Mouse (Mus musculus) intestine, embryonic 14.5 days (tissue): ENCODE results near the gene Yy1. TPM values are rescaled to one million over a fixed set of nuclear protein-coding genes. Genes with fewer than 3 reads are reported as not detected.

Experiments
- ATAC-seq: fragments of 200-750 bp; cut with Nextera tagmentation; replicated peaks from 2 replicates; pipeline ENCODE4 v1.8.0; 2017; ENCODE audit warnings: low read depth, moderate number of reproducible peaks, moderate TSS enrichment, moderate library complexity; ENCODE audit not compliant: low FRiP score, low TSS enrichment
- DNase-seq: peaks from one replicate; pipeline ENCODE4 v3.0.0-alpha.2; 2018; ENCODE audit warnings: low spot score
- H3K27ac ChIP-seq: fragments of 300-500 bp; sonication (generic); 2 replicates; pipeline ENCODE4 v1.5.1; 2014; ENCODE audit warnings: low read depth, mild to moderate bottlenecking, control low read depth
- H3K27me3 ChIP-seq: fragments of 300-500 bp; sonication (generic); replicated peaks from 2 replicates; pipeline ENCODE4 v1.6.1; 2014; ENCODE audit warnings: low read length, control low read depth; ENCODE audit not compliant: control insufficient read depth, insufficient read depth
- H3K36me3 ChIP-seq: fragments of 300-500 bp; sonication (generic); 2 replicates; pipeline ENCODE4 v1.6.1; 2014; ENCODE audit warnings: low read length, control low read depth; ENCODE audit not compliant: control insufficient read depth, insufficient read depth
- H3K4me1 ChIP-seq: fragments of 300-500 bp; sonication (generic); replicated peaks from 2 replicates; pipeline ENCODE4 v1.6.1; 2014; ENCODE audit warnings: low read length, control low read depth, mixed read lengths; ENCODE audit not compliant: control insufficient read depth, insufficient read depth
- H3K4me2 ChIP-seq: fragments of 300-500 bp; sonication (generic); 2 replicates; pipeline ENCODE4 v1.6.1; 2014; ENCODE audit warnings: low read length
- H3K4me3 ChIP-seq: fragments of 300-500 bp; sonication (generic); 2 replicates; pipeline ENCODE4 v1.5.1; 2014; ENCODE audit warnings: low read depth, low read length, control low read depth, mixed read lengths
- H3K9ac ChIP-seq: fragments of 300-500 bp; sonication (generic); 2 replicates; pipeline ENCODE4 v1.6.1; 2014; ENCODE audit warnings: mild to moderate bottlenecking, low read length
- H3K9me3 ChIP-seq: fragments of 300-500 bp; sonication (generic); 2 replicates; pipeline ENCODE4 v1.6.1; 2016; ENCODE audit warnings: low read length, control low read depth; ENCODE audit not compliant: control insufficient read depth
- WGBS: fragments of 180-500 bp; shearing (Covaris S2); extraction: QIAGEN DNeasy Blood & Tissue Kit; methylation state at CpG from one replicate; pipeline ENCODE4 v1.1.7; 2014; 5-methylcytosine and 5-hydroxymethylcytosine counted together
- polyA plus RNA-seq: library from polyadenylated mRNA; unstranded; fragments of >200 nt; fragmentation: Nextera tagmentation; extraction: Ambion mirVana; gene quantifications from 2 replicates; pipeline ENCODE4 v1.2.1, GENCODE M21; 2014

Yy1 gene
- polyA plus RNA-seq, 1 experiment from 2014 or later: 20.5 TPM

- no peaks in the 10 kb centered on the region for H3K36me3 ChIP-seq
- DNase-seq: no peak
Measured at GRCm38 (mm10) chr12:108763057-108763796, 29.5 kb upstream of the Yy1 start.

DNA sequence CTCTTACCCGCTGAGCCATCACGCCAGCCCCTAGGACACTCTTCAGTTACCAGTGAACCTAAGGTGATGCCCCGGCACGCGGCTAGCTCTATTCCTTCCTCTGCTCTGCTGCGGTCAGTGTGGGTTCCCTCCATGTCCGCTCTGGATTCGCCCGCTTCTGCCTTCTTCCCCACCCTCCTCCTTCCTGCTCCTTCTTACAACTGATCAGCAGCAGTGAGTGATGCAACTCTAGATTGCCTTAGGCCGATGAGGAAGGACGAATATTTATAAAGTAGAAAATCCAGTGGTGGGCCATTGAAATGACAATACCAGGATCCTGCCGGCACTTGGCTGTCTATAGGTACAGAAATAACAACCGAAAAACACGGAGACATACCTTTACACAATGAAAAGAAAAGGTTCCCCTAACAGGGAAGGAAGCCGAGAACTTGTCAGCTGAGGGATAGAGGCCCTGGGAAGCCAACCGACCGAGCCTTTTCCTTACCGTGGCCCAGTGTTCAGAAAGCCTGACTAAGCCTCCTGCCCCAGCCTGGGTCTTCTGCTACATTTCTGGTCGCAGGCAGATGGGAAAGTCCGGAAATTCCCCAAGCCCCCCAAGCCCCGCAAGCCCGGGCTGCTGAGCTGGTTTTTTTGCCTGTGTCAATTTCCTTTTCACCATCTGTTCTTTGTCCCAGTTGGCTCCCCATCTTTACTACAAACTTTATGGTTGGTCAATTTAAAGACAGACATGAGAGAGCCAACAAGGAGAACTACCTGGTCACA, 27.7 kb upstream of the Yy1 start:
- ATAC-seq: no peak
- Histone ChIP-seq H3K4me1 (peaks cover 15% of the 10 kb centered on the region), H3K9me3 (no peaks in the 10 kb centered on the region), H3K36me3 (no peaks in the 10 kb centered on the region), H3K9ac (peak overlapping the region; percentile 39), H3K4me3 (peak overlapping the region; percentile 21), H3K4me2 (peak overlapping the region; percentile 60), H3K27me3 (no peaks in the 10 kb centered on the region), H3K27ac (peak overlapping the region; percentile 71)
- WGBS: 71% methylated on average over 22 of the region's 22 CpGs
- no peak for DNase-seq

More at GRCm38 (mm10) chr12:108763057-108763796, 29.5 kb upstream of the Yy1 start:
- Histone ChIP-seq H3K4me2 (no peak overlapping the region), H3K27ac (no peak overlapping the region), H3K27me3 (no peaks in the 10 kb centered on the region), H3K4me1 (peaks cover 15% of the 10 kb centered on the region), H3K4me3 (no peak overlapping the region), H3K9me3 (no peaks in the 10 kb centered on the region), H3K9ac (no peak overlapping the region)
- 63% methylated on average over 9 of the region's 9 CpGs for WGBS
- no peak for ATAC-seq

DNA sequence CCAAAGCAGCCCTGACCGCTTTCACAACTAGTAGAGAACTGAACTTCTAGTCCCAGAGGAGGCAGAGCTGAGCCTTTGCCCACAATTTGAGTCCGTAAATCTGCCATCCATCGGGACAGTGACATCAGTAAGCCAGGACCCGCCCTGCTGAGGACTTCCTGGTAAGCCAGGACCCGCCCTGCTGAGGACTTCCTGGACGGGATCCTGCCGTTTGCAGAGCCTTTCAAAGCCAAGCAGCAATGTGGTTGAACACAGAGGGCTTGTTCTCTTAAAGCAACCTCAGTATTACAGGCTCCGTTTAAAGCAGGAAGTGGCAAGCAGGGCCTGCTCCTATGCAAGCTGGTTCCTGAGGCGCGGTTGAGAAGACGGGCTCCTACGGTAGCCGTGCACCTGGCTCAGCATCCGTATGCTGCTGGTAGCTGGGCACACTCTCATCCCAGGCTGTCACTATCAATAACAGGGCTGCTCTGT, 27.0 kb upstream of the Yy1 start:
- ATAC-seq (peak; percentile 75), DNase-seq (peak; percentile 80)
- Histone ChIP-seq H3K36me3 (no peaks in the 10 kb centered on the region), H3K27ac (peak overlapping the region; percentile 71), H3K27me3 (no peaks in the 10 kb centered on the region), H3K4me1 (peaks cover 15% of the 10 kb centered on the region), H3K9ac (peak overlapping the region; percentile 39), H3K4me2 (peak overlapping the region; percentile 60), H3K4me3 (peak overlapping the region; percentile 21), H3K9me3 (no peaks in the 10 kb centered on the region)
- 15% methylated on average over 14 of the region's 14 CpGs for WGBS

DNA sequence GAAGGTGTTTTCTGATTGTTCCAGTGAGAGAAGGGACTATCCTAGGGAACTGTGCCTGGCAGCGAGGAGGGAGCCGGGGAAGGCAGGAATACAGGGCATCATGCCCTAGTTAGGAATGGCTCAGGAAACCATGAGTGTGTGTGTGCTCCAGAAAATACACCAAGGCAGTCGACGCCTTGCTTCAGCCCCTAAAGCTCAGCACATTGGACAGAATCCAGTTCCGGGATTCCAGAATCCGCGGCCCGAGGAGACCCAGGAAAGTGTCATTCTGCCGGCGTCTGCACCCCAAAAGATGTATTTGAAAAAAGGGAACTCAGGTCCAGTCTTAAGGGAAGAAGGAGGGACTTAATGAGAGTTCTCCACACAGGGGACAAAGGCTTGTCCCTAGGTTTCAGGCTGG, 26.5 kb upstream of the Yy1 start:
- peak overlapping the region; percentile 21 for H3K4me3 ChIP-seq
- no peaks in the 10 kb centered on the region for H3K36me3 ChIP-seq
- DNase-seq (no peak), ATAC-seq (no peak)
- H3K4me1 ChIP-seq: peaks cover 15% of the 10 kb centered on the region
- no peaks in the 10 kb centered on the region for H3K9me3 ChIP-seq
- peak overlapping the region; percentile 71 for H3K27ac ChIP-seq
- H3K27me3 ChIP-seq: no peaks in the 10 kb centered on the region
- H3K4me2 ChIP-seq: peak overlapping the region; percentile 60
- peak overlapping the region; percentile 39 for H3K9ac ChIP-seq
- 60% methylated on average over 10 of the region's 10 CpGs for WGBS

GRCm38 (mm10) chr12:108766866-108767265, 25.9 kb upstream of the Yy1 start:
- H3K27ac ChIP-seq: no peak overlapping the region

DNA sequence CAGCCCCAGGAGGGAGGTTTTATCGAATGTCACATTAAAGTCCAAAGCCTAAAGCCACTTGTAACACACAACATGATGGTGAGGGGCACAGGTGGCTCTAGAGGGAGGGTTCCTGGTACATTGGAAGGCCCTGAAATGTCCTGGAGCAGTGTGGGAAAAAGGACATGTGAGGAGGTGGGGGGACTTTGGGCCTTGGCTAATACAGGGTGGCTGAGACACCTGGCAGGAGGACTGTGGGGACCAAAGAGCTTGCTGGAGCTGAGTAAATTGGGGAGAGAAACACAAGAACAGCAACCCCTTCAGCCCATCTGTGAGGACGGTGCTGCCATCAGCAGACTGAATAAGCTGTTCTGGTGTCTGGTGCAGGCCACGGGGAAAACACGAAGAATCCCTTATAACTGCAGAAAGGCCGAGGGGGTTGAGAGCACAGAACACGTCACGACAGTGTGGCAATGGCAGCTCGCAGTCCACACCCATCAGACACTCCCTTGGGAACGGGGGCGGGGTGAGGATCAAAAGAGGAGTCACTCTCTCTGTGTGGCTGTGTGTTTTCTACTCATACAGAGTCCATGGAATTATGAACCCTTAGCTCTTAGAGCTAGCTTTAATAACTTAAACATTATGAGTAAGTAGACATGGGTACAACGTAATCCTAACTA, 24.4 kb upstream of the Yy1 start:
- no peaks in the 10 kb centered on the region for H3K27me3 ChIP-seq
- H3K9me3 ChIP-seq: no peaks in the 10 kb centered on the region
- H3K27ac ChIP-seq: no peak overlapping the region
- H3K4me2 ChIP-seq: no peak overlapping the region
- WGBS: 78% methylated on average over 11 of the region's 11 CpGs
- no peaks in the 10 kb centered on the region for H3K36me3 ChIP-seq
- DNase-seq (no peak), ATAC-seq (no peak)
- H3K9ac ChIP-seq: no peak overlapping the region
- H3K4me3 ChIP-seq: no peak overlapping the region
- peaks cover 15% of the 10 kb centered on the region for H3K4me1 ChIP-seq

More at GRCm38 (mm10) chr12:108766866-108767265, 25.9 kb upstream of the Yy1 start:
- H3K4me3 ChIP-seq: no peak overlapping the region
- H3K9me3 ChIP-seq: no peaks in the 10 kb centered on the region
- H3K36me3 ChIP-seq: no peaks in the 10 kb centered on the region
- ATAC-seq (no peak), DNase-seq (no peak)
- WGBS: 52% methylated on average over 7 of the region's 7 CpGs
- peak overlapping the region; percentile 60; the same call in 1 of the 2 replicates for H3K4me2 ChIP-seq
- H3K27me3 ChIP-seq: no peaks in the 10 kb centered on the region
- H3K9ac ChIP-seq: no peak overlapping the region
- peaks cover 15% of the 10 kb centered on the region for H3K4me1 ChIP-seq

DNA sequence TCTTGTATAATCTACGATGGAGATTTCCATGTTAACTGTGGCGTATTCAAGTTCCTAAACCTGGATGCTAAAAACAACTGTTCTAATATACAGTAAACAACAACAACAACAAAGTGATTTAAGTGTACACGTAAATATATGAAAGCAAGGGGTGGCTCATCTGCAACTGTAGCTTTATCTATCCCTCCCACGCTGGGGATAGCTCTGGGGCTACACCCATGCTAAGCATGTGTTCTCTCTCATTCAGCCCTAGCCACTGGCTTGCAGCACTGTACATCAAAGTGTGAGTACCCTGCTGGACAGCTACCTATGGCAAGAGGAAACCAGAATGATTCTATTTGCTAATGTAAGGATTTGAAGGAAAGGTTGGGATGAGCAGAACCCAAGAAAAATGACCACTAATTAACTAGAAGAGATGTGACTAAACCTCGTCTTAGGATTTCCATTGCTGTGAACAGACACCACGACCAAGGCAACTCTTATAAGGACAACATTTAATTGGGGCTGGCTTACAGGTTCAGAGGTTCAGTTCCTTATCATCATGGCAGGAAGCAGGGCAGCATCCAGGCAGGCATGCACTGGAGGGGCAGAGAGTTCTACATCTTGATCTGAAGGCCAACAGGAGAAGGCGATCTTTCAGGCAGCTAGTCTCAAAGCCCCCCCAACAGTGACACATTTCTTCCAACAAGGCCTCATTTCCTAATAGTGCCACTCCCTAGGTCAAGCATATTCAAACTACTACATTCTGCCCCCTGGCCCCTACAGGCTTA, 12.5 kb upstream of the Yy1 start:
- Histone ChIP-seq H3K27ac (no peak overlapping the region), H3K9ac (no peak overlapping the region), H3K4me2 (no peak overlapping the region), H3K4me1 (no peaks in the 10 kb centered on the region), H3K27me3 (no peaks in the 10 kb centered on the region), H3K9me3 (peaks cover 8% of the 10 kb centered on the region; the same call in 1 of the 2 replicates), H3K4me3 (no peak overlapping the region), H3K36me3 (0 out of 2 replicates have a peak, but pooled peaks cover 11% of the 10 kb centered on the region)
- 91% methylated on average over 7 of the region's 7 CpGs for WGBS
- ATAC-seq: no peak
- DNase-seq: no peak

DNA sequence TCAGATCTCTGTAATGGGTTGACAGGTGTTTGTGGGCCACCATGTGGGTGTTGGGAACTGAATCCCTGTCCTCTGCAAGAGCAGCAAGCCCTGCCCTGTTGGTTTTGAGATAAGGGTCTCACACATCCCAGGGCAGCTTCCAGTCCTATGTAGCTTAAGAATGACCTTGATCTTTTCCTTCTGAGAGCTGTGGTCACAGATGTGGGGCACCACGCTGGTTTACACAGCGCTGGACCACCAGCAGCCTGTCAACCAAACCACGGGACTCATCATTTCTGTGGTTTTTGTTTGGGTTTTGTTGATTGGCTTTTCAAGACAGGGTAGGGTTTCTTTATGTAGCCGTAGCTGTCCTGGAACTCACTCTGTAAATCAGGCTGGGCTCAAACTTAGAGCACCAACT, 7.6 kb upstream of the Yy1 start:
- no peak overlapping the region for H3K4me3 ChIP-seq
- no peak overlapping the region for H3K9ac ChIP-seq
- DNase-seq: no peak
- no peaks in the 10 kb centered on the region for H3K9me3 ChIP-seq
- 90% methylated on average over 4 of the region's 4 CpGs for WGBS
- no peaks in the 10 kb centered on the region for H3K36me3 ChIP-seq
- no peaks in the 10 kb centered on the region for H3K27me3 ChIP-seq
- H3K27ac ChIP-seq: no peak overlapping the region
- H3K4me2 ChIP-seq: no peak overlapping the region
- H3K4me1 ChIP-seq: no peaks in the 10 kb centered on the region
- ATAC-seq: no peak
